Comparison of ENCODE assay signal across 7 mouse cellular contexts in the genomic region with DNA sequence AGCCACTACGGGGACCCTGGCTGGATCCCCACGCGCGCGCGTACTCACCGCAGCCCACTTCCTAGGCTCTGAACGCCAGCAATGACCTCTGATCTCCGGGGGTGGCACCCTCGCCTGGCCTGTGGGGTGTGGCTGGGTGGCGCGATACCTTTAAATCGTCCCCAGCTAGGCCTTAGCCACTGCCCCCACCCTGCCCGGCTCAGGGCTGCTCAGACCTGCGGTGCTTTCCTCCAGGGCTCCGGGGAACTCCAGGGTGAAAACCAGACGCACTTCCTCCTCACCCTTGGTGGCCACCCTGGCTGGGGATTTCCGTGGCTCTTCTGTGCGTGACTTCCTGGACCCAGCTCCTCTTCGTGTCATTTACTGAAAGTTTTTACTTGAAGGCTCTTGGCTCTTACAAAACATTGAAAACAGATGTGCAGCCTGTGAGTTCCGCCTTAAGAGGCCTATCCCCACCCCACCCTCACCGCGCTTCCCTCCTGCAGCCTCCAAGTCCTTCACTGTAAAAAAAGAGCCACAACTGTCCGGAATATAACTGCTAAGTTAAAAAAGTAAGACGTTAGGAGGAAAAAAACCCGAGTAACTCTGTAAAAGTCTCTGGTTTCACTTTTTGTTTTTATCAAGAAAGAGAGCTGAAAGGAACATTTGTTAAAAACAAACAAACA. TPM values are rescaled to one million over a fixed set of nuclear protein-coding genes. Genes with fewer than 3 reads are reported as not detected.
DNase-seq lines count a peak whose midpoint lies in the region; ATAC-seq and TF ChIP-seq lines count a peak whose summit lies in the region.

A gene (minus strand): TSS at position 412 of the 665 bp plus-strand sequence.

- peak within 1 kb of the TSS; percentile 94 for H3K4me2 ChIP-seq in hindbrain, postnatal 0 days (ENCODE audit: low read depth, low read length)
- H3K4me2 ChIP-seq in midbrain, embryonic 11.5 days: peak within 1 kb of the TSS; percentile 64

- peak within 1 kb of the TSS; percentile 49; the same call in 1 of the 2 replicates for H3K27ac ChIP-seq in hindbrain, postnatal 0 days
- peak within 1 kb of the TSS; percentile 95 for H3K27ac ChIP-seq in limb, embryonic 10.5 days
- no peak within 1 kb of the TSS for H3K27ac ChIP-seq in midbrain, embryonic 11.5 days (ENCODE audit: low read depth, low read length)
- peak within 1 kb of the TSS; percentile 92 for H3K27ac ChIP-seq in spleen, adult 2 months (ENCODE audit: insufficient read depth, low read length)

- WGBS in hindbrain, postnatal 0 days: 10% methylated on average over 26 of the region's 26 CpGs
- 2% methylated on average over 26 of the region's 26 CpGs for WGBS in limb, embryonic 10.5 days
- 7% methylated on average over 26 of the region's 26 CpGs for WGBS in midbrain, embryonic 11.5 days
- under 1% methylated on average over 26 of the region's 26 CpGs for WGBS in spleen, adult 2 months

- TF ChIP-seq CTCF in hindbrain, postnatal 0 days (IDR thresholded peaks at IDR 0.05; ENCODE audit: low read depth): no peak
- TF ChIP-seq CTCF in spleen, adult 2 months (IDR thresholded peaks at IDR 0.05; ENCODE audit: extremely low read depth, insufficient read depth, insufficient read length, insufficient replicate concordance): no peak; the same call in 1 of the 2 replicates

- peak; percentile 74 for TF ChIP-seq POLR2A in spleen, adult 2 months (IDR thresholded peaks at IDR 0.05; ENCODE audit: low read depth, low read length)

- peak; percentile 99 for DNase-seq in T-cell, adult 2 months (ENCODE audit: low spot score)
- peak; percentile 7 to 9 for DNase-seq in cerebellum, postnatal 36 days
- DNase-seq in gastrocnemius, postnatal 10 days: peak; percentile 57
- DNase-seq in hindbrain, postnatal 0 days (ENCODE audit: low spot score): peak; percentile 4
- DNase-seq in limb, embryonic 10.5 days (ENCODE audit: low spot score): peak; percentile 80
- DNase-seq in midbrain, embryonic 11.5 days (ENCODE audit: low spot score, missing footprints): peak; percentile 97
- peak; percentile 93 to 96 for DNase-seq in spleen, adult 2 months (ENCODE audit: low read depth in 1 of 2, low spot score in 2 of 2)

- H3K9me3 ChIP-seq in hindbrain, postnatal 0 days (ENCODE audit: low read length): no peaks in the 10 kb centered on the region
- no peaks in the 10 kb centered on the region for H3K9me3 ChIP-seq in limb, embryonic 10.5 days (replicated peaks)
- H3K9me3 ChIP-seq in midbrain, embryonic 11.5 days (ENCODE audit: control insufficient read depth, low read length): no peaks in the 10 kb centered on the region

- peak within 1 kb of the TSS; percentile 44 for H3K4me3 ChIP-seq in hindbrain, postnatal 0 days (ENCODE audit: low read length)
- H3K4me3 ChIP-seq in limb, embryonic 10.5 days: peak within 1 kb of the TSS; percentile 65
- peak within 1 kb of the TSS; percentile 35 for H3K4me3 ChIP-seq in midbrain, embryonic 11.5 days (ENCODE audit: low read depth, low read length)
- peak within 1 kb of the TSS; percentile 74 for H3K4me3 ChIP-seq in spleen, adult 2 months (ENCODE audit: extremely low read depth, insufficient read depth, insufficient read length)

- H3K36me3 ChIP-seq in hindbrain, postnatal 0 days (ENCODE audit: insufficient read depth, low read length): no peaks in the 10 kb centered on the region
- peaks cover 3% of the 10 kb centered on the region; the same call in 1 of the 2 replicates for H3K36me3 ChIP-seq in limb, embryonic 10.5 days
- no peaks in the 10 kb centered on the region for H3K36me3 ChIP-seq in midbrain, embryonic 11.5 days (ENCODE audit: control insufficient read depth, insufficient read depth, low read length)
- H3K36me3 ChIP-seq in spleen, adult 2 months (ENCODE audit: control insufficient read depth, insufficient read depth, low read length): peaks cover under 1% of the 10 kb centered on the region; the same call in 1 of the 2 replicates

- no peaks in the 10 kb centered on the region for H3K4me1 ChIP-seq in hindbrain, postnatal 0 days (ENCODE audit: insufficient read depth, low read length)
- H3K4me1 ChIP-seq in limb, embryonic 10.5 days: peaks cover 20% of the 10 kb centered on the region
- H3K4me1 ChIP-seq in midbrain, embryonic 11.5 days (ENCODE audit: control insufficient read depth, insufficient read depth, low read length): no peaks in the 10 kb centered on the region
- peaks cover 6% of the 10 kb centered on the region; the same call in 1 of the 2 replicates for H3K4me1 ChIP-seq in spleen, adult 2 months (ENCODE audit: control insufficient read depth, insufficient read depth, insufficient read length)

- H3K9ac ChIP-seq in hindbrain, postnatal 0 days (replicated peaks; ENCODE audit: low read length): peak within 1 kb of the TSS; percentile 43
- peak within 1 kb of the TSS; percentile 62 for H3K9ac ChIP-seq in midbrain, embryonic 11.5 days (ENCODE audit: low read length)

- H3K27me3 ChIP-seq in hindbrain, postnatal 0 days (ENCODE audit: insufficient read depth, low read length): no peaks in the 10 kb centered on the region
- no peaks in the 10 kb centered on the region for H3K27me3 ChIP-seq in limb, embryonic 10.5 days (ENCODE audit: low read depth, poor library complexity, severe bottlenecking)
- H3K27me3 ChIP-seq in midbrain, embryonic 11.5 days (ENCODE audit: control insufficient read depth, insufficient read depth, low read length): no peaks in the 10 kb centered on the region
- H3K27me3 ChIP-seq in spleen, adult 2 months (ENCODE audit: control insufficient read depth, insufficient read depth, low read length): no peaks in the 10 kb centered on the region

- peak; percentile 83 for ATAC-seq in hindbrain, postnatal 0 days
- peak; percentile 82 for ATAC-seq in midbrain, embryonic 11.5 days (ENCODE audit: low FRiP score)

RNA-seq across cellular contexts. Expression of the gene that starts here (rescaled TPM):
- 10 to 100 TPM in 1 of 2 experiments, 1 to 10 TPM in 1; 7.2 to 12.5 TPM for total RNA-seq in gastrocnemius, postnatal 10 days (2021)
- 3.5 and 4.0 TPM in 2 replicates for total RNA-seq in hindbrain, postnatal 0 days (2014; rRNA removed)
- 1.4 and 1.5 TPM in 2 replicates for polyA plus RNA-seq in hindbrain, postnatal 0 days (2015; fragmentation: Nextera tagmentation; extraction: Ambion mirVana)
- 7.4 and 8.2 TPM in 2 replicates for polyA plus RNA-seq in limb, embryonic 10.5 days (2016; fragmentation: Nextera tagmentation; extraction: Ambion mirVana)
- 3.9 and 4.2 TPM in 2 replicates for polyA plus RNA-seq in midbrain, embryonic 11.5 days (2014; fragmentation: Nextera tagmentation; extraction: Ambion mirVana)
- 44.9 and 45.8 TPM in 2 replicates for polyA plus RNA-seq in spleen, adult 2 months (2012; rRNA removed)

Comparison
In these comparisons a context has a peak if more than half of its experiments do, and no peak if none do; other contexts are left out.
1. DNase-seq: peak in every context shown above with its lines; median percentile 99 in T-cell, adult 2 months; 97 in midbrain, embryonic 11.5 days; 94 in spleen, adult 2 months; 80 in limb, embryonic 10.5 days; 57 in gastrocnemius, postnatal 10 days; 8 in cerebellum, postnatal 36 days; 4 in hindbrain, postnatal 0 days.